Mouse (Mus musculus) embryo, embryonic 10 days (tissue): ENCODE measurements around the gene Sirt2.

Experiments
- DNase-seq: peaks from one replicate; pipeline ENCODE4 v3.0.0-alpha.2; 2015; ENCODE audit warnings: low spot score

The Sirt2 gene

GRCm38 (mm10) chr7:28816201-28816600, 49.7 kb downstream of the Sirt2 start:
- peak; percentile 8 for DNase-seq

- peak; percentile 9 for DNase-seq
Measured at GRCm38 (mm10) chr7:28816920-28817319, 50.4 kb downstream of the Sirt2 start.

GRCm38 (mm10) chr7:28817524-28817923, 51.0 kb downstream of the Sirt2 start:
- peak; percentile 24 for DNase-seq

DNA sequence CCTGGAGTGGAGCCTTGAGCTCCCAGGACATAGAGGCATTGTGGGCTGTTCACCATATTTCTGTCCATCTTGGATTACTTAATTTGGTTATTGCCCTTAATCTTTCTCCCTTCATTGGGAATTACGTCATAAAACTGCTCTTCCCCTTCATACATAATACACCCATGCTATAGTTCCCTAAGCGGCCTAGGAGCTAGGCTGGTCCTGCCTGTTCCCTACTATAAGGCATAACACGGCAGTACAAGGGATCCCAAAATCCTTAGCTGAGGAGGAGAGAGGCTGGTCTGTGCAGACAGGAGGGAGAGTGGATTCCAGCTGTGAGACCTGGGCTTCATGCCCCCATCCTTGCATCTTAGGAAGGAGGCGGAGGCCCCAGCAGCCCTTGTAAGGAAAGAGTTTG, 51.4 kb downstream of the Sirt2 start:
- no peak for DNase-seq

- DNase-seq, result no peak
Measured at GRCm38 (mm10) chr7:28818436-28818835, 51.9 kb downstream of the Sirt2 start.

DNA sequence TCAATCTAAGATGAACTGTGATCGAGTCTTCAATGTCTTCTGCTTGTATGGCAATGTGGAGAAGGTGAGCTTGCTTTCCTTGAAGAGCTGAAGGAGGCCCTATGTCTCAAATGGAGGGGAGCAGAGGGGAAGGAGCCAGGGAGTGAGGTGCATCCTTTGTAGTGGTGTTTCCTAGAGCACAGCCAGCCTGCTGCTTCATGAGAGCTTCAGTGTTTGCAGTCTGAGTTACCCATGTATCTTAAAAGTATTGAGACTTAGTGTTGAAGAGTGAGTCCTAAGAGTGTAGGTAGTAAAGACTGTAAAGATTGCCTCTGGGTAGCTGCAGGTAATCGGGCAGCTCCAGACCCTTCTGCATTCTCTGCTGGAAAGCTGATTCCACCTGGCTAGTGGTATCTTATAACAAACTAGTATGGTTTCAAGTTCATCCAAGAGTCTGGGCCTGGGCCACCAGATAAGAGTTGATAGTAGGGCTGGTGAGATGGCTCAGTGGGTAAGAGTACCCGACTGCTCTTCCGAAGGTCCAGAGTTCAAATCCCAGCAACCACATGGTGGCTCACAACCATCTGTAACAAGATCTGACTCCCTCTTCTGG, 52.4 kb downstream of the Sirt2 start:
- DNase-seq, result no peak

- no peak for DNase-seq
Measured at GRCm38 (mm10) chr7:28819571-28819970, 53.0 kb downstream of the Sirt2 start.

DNA sequence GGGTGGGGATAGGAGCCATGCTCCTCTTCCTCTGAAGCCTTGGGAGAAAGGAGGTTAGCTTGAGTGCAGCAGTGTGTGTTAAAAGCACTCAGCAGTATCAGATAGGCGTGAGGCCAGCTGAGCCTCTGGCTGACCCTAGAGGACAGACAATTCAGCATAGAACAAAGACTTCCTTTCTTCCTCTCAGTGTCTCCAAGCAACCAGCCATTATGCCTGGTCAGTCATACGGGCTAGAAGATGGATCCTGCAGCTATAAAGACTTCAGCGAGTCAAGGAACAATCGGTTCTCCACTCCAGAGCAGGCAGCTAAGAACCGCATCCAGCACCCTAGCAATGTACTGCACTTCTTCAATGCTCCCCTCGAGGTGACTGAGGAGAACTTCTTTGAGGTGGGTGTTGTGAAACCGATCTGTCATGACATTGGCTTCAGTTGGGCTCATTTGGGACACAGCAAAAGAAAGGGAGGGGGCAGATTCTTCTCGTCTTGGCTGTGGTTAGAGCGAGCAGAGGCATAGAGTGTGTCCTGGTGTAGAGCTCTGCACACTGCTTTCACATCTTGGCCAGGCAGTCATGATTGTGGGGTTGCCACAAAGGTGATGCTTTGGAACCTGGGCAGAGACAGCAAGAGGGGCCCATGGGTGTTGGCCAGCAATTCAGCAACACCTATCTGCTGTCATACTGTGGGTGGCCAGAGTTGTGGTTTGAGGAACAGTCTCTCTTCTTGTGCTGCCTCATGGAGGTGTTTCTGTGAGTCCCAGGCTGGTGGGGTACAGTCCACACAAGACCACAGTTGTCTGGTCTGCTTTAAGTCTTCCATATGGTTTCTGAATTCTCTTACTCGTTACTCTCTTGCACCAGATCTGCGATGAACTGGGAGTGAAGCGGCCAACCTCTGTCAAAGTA, 54.1 kb downstream of the Sirt2 start:
- peak; percentile 80 for DNase-seq

DNA sequence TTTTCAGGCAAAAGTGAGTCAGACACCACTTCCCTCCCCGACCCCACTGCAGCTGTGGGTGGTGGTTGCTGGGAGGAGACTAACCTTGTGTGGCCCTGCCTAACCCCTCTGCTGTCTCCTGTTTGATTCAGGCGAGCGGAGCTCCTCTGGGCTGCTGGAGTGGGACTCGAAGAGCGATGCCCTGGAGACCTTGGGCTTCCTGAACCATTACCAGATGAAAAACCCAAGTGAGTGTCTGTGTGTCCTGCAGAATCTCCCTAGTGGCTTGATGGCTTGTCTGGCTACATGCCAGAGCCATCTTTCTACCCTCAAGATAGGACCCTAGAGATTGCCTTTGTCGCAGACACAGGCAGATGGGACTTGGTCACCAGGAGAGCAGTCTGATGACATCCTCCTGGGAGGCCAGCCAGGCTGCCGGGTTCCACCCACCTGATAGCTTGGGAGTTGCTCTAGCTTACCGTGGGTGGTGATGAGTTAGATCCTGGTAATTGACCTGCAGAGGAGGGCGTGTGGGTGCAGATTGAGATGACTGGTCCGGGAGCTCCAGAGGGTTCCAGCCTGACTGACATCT, 54.8 kb downstream of the Sirt2 start:
- no peak for DNase-seq

GRCm38 (mm10) chr7:28822556-28822955, 56.0 kb downstream of the Sirt2 start:
- no peak for DNase-seq

- peak; percentile 15 for DNase-seq
Measured at GRCm38 (mm10) chr7:28822993-28823903, 56.7 kb downstream of the Sirt2 start.

DNA sequence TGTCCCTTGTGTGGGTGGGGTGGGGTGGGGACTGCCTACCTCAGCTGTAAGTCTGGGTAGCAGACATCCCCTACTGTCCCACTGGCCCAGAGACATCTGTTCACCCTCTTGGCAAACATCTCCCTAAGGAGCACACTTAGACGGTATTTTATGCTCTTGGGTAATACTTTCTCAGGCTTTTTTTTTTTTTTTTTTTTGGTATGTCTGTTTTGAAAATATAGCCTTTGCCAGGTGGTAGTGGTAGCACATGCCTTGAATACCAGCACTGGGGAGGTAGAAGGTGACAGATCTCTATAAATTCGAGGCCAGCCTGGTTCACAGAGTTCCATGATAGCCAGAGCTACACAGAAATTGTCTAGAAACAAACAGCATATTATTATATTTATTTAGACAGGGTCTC, 57.4 kb downstream of the Sirt2 start:
- no peak for DNase-seq

GRCm38 (mm10) chr7:28824941-28825685, 58.6 kb downstream of the Sirt2 start, which contains the start of gene Ech1:
TSS of gene Ech1 (plus strand) at chr7:28825217.
- DNase-seq, result peak; percentile 97

DNA sequence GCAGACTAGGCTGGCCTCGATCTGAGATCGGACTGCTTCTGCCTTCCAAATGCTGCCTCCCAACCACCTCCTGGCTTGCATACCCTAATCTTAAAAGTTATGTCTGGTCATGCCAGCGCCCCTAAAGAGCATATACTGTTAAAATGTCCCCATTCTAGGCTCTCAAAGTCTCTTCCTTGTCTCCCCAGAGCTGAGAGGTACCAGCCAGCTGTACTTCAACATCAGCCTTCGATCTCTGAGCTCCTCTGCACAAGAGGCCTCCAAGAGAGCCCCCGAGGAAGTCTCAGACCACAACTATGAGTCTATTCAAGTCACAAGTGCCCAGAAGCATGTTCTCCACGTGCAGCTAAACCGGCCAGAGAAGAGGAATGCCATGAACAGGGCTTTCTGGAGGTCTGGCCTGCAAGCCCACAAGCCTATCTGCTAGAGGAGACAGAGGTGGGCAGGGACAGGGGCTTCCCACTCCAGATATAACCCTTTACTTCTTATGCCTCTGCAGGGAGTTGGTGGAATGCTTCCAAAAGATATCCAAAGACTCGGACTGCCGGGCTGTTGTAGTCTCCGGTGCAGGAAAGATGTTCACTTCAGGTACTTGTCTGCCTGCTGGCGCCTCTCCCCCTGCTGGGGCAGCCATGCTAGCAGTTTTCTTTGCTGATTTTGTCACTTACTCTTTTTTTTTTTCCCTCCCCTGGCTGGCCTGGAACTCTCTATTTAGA, 59.3 kb downstream of the Sirt2 start:
- DNase-seq, result peak; percentile 25

GRCm38 (mm10) chr7:28826402-28826772, 59.9 kb downstream of the Sirt2 start:
- DNase-seq, result no peak

DNA sequence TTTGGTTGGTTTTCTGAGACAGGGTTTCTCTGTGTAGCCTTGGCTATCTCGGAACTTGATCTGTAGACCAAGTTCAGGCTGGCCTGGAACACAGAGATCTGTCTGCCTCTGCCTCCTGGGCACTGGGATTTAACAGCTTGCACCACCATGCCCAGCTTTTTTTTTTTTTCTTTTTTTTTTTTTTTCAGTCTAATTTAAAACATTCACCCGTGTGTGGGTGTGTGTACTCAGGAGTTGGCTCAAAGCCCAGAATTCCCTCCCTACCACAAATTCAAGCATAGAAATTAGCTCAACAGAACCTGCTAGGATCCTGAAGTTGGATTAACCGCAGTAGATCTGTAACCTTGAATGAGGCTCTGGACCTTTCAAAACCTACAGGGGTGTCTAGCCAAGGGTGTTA, 60.8 kb downstream of the Sirt2 start:
- DNase-seq, result no peak

- no peak for DNase-seq
Measured at GRCm38 (mm10) chr7:28829821-28830220, 63.3 kb downstream of the Sirt2 start.

DNA sequence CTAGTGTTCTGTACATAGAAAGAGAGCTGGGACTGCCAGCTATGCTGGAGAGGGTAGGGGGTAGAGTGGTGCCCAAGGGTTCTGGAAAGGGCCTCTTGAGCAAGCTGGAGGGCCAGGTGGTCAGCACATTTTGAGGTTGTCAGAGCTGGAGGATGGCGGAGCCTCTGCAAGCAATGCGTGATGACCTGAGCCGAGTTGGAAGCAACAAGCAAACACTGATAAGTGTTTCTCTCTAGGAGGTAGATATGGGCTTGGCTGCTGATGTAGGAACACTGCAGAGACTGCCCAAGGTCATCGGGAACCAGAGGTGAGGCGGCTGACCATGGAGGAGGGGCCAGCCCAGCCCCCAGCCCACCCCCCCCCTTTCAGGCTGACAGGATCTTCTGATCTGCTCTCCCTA, 64.4 kb downstream of the Sirt2 start:
- DNase-seq, result no peak

- DNase-seq, result no peak
Measured at GRCm38 (mm10) chr7:28831411-28832125, 65.0 kb downstream of the Sirt2 start.

DNA sequence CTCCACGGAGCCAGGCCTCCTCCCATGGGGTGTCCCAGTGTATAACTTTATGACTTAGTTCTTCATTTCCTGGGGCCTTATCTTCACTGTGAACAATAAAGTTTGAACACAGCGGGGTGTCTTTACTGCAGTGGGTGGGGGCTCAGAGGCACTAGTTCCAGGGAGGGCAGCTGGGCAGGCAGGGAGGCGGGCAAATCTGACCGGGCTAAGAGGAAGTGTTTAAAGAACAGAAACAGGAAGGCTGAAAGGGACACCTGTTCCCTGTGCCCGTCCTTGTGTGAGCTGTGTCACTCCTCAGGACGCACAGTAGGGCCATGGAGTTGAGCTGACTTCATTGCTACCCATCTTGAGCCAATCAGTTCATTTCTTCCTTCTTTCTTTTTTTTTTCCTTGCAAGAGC, 65.6 kb downstream of the Sirt2 start:
- DNase-seq, result no peak
